Mouse (Mus musculus) urinary bladder, postnatal 25 days (tissue): ENCODE data around the gene Bex2.
A peak's percentile ranks its signal among the peaks of the same experiment; 100 is the strongest.
"Not testable (repeated sequence)": the region's sequence is repeated elsewhere in the genome, so short reads cannot be mapped to it uniquely, and the experiment has no call there.

Experiments
- DNase-seq: peaks from one replicate; pipeline ENCODE4 v3.0.0; 2022; ENCODE audit warnings: low spot score

Gene Bex2

GRCm38 (mm10) chrX:136068020-136068419 lies at the start of gene Bex2:
Gene Bex2, minus strand, starts transcription at chrX:136068236.
- not testable (repeated sequence) for DNase-seq

GRCm38 (mm10) chrX:136115419-136115961 lies 47.5 kb upstream of the Bex2 start:
- no peak for DNase-seq

- no peak for DNase-seq
Measured at GRCm38 (mm10) chrX:136115015-136115414, 47.0 kb upstream of the Bex2 start.

- DNase-seq = no peak
Measured at GRCm38 (mm10) chrX:136107942-136108341, 39.9 kb upstream of the Bex2 start.

- DNase-seq = no peak
Measured at GRCm38 (mm10) chrX:136104724-136105088, 36.7 kb upstream of the Bex2 start.

GRCm38 (mm10) chrX:136104046-136104723 lies 36.1 kb upstream of the Bex2 start:
- no peak for DNase-seq

GRCm38 (mm10) chrX:136094421-136094820 lies 26.4 kb upstream of the Bex2 start:
- no peak for DNase-seq

GRCm38 (mm10) chrX:136092497-136093279 lies 24.7 kb upstream of the Bex2 start:
- DNase-seq = no peak

- no peak for DNase-seq
Measured at GRCm38 (mm10) chrX:136085155-136085554, 17.1 kb upstream of the Bex2 start, which contains the start of gene Nxf3. Gene Nxf3, minus strand, starts transcription at chrX:136085255.

- not testable (repeated sequence) for DNase-seq
Measured at GRCm38 (mm10) chrX:136067201-136067991, 640 bp downstream of the Bex2 start.

GRCm38 (mm10) chrX:136060698-136061097 lies 7.3 kb downstream of the Bex2 start:
- DNase-seq = no peak

GRCm38 (mm10) chrX:136051219-136051618 lies 16.8 kb downstream of the Bex2 start:
- no peak for DNase-seq

GRCm38 (mm10) chrX:136047528-136047927 lies 20.5 kb downstream of the Bex2 start:
- DNase-seq = peak; percentile 25

- no peak for DNase-seq
Measured at GRCm38 (mm10) chrX:136043726-136044125, 24.3 kb downstream of the Bex2 start.

- peak; percentile 5 for DNase-seq
Measured at GRCm38 (mm10) chrX:136032799-136033763, 35.0 kb downstream of the Bex2 start, which contains the start of gene Arxes1. Gene Arxes1, plus strand, starts transcription at chrX:136033367.

GRCm38 (mm10) chrX:136030331-136030730 lies 37.7 kb downstream of the Bex2 start:
- no peak for DNase-seq
